Mouse (Mus musculus) lung, postnatal 10 days (tissue): ENCODE measurements at regions not wholly inside any gene's neighbourhood (a gene's known extent, or its start where the extent isn't known, plus 50 kb on each side); places are given as distances from the start of the nearest gene placed in this dataset.

Experiments
- DNase-seq: peaks from one replicate; pipeline ENCODE4 v3.0.0; 2021

DNA sequence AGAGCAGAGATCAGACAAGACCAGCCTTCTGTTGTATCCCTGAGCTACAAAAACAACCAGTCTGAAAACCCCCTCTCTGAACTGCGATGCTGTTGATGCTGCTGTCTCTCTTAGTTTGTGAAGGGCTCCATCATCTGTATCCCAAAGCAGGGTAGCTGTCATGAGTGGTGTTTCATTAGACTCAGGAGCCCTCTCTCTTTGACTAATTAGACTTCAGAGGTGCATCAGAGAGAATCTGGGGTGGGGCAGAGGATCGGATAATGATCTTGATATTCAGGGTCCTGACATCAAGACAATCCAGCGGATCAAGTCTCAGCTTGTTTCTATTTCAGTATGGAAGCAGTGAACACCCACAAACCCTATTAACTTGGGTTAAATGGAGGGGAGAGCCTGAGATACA lies 70.6 kb upstream of the Slc24a4 start:
- DNase-seq, result no peak

DNA sequence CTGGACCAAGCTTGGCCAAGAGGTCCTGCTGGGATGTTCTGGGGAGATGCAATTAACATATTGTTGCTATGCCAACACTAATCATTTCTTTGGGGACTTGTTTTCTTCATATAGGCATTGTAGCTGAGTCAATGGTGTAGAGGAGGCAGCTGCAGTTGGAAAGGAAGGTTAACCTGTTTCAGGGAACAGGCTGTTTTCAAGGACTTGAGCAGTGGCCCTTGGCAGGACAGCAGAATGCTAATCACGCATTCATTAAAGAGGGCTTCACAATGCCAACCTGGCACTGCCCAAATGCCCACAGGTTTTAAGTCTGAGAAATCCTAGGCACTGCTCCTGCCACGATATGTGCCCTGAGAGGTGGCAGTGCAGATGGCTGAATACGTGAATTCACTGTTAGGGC lies 70.1 kb upstream of the Slc24a4 start:
- no peak for DNase-seq

DNA sequence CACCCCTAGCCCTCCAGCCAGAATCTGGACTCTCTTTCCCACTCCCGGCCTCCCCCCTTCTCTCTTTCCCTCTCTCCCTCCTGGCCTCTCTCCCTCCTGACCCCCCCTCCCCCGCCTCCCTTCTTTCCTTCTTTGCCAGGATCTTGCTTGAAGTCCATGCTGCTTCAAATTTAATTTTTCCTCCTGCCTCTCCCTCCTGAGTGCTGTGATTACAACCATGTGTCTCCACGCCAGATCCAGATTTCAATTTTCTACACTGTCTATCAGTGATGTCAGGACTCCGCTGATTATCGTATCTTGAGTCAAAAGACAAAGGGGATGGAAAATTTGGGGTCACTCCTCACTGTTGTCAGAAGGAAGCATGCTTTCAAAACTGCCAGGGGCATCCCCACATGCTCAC lies 67.4 kb upstream of the Slc24a4 start:
- no peak for DNase-seq

DNA sequence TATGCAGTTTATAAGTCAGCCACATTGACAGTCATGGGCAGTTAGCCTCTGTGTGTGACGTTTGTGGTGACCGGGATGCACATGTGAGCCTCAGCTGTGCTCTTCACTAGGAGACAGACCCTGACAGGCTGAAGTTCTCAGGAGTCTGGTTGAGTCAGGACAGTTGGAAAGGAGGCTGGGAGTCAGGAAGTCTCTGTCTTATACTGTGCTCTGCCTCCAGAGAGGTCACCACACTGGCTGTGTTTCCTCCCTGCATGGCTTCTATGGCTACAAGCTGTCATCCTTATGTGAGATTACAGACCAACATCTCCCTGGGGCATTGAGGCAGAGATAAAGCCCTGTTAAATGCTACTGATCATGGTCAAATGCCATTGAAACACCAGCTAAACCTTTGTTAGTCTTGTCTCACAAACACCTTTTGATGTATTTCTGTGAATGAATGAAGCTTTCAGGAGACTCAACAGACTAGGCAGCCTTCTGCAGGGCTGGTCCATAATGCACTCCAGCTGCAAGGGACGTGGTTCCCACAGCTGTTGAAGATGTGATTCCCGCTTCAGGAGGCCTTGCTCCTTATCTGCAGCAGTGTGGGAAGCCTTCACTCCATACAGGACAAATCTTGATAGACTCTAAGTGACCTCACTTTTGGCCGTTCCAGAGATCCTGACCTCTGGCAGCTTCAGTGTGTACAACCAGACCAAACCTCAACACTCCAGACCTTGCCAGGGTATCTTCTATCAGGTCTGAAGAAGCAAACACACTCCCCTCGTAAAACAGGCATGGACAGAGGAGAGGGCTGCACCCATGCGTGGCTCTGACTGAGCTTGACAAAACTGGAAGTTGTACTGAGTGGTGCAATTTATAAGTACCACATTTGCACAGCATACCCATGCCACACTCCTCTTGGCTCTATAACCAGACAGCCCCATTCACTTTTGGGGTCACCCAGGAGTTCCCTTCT lies 66.6 kb upstream of the Slc24a4 start:
- DNase-seq, result no peak

DNA sequence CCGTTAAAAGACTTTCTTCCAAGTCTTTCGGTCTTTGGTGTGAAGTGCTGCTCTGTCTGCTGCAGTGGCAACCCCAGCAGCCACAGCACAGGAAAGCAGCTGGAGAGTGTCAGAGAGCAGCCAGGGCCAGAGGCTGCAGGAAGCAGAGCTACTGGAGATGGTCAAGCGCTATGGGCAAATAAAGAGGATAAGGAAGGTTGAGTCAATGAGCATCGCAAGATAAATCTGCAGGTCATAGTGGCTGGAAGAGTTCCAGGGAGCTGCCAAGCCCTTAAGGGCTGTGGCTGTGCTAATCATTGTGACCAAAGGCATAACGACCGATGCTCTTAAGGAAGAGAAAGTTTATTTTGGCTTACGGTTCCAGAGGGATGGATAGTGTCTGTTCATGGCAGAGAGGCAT lies 65.9 kb upstream of the Slc24a4 start:
- DNase-seq, result peak; percentile 14

DNA sequence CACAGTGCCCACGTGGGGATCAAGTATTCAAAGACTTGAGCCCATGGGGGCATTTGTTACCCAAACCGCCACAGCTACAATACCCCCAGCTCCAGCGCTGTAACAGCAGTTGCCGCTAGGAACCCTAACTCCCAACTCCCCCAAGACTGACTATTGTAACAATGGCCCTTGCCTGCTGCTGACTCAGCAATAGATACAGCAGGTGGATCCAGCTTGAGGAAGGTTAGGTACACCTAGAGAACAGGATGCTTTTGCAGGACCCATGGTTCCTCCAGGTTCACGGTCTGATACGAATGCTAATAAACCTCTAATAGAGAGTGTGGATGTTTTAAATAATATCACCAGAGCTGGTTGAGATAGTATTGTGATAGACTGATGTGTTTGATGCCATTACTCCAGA lies 65.3 kb upstream of the Slc24a4 start:
- no peak for DNase-seq

DNA sequence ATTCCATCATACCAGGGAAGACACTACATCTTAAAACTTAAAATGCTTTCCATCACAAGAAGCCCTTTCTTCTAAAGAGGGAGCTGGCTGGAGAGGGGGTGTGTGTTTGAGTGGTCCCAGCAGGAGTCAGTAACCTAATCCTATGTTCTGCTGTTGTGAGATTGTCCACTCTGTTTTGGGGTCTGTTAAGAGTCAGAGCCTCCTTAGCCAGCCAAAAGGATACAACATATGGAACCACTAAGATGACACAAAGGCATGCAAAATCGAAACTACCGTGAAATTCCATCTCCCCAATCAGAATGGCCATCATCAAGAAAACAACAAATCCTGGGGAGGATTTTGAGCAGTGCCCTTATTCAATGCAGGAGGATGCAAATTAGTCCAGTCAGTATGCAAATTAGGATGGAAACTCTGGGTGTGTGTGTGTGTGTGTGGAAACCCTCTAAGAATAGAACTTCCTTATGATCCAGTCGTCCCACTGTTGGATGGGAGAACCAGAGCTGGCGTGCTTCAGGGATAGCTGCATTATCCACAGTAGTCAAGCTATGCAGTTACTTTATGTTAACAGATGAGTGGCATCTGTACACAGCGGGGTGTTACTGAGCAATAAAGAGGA lies 63.7 kb upstream of the Slc24a4 start:
- DNase-seq, result no peak

DNA sequence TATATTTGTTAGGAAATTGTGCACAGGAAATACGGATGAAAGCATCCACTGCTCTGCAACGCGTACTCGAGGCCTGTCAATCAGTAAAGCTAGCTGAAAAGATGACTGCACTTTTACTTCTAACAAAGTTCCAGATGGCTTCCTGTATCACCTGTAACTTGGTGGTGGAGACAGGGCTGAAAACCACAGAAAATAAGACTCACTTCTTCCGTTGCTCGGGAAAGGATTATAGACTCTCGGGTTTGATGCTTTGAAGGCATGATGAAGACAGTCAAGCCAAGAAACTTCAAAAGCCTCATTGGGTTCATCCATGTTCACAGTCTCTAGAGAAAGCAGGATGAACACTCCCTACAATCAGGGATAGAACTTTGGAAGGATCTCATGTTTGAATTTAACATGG lies 60.8 kb upstream of the Slc24a4 start:
- DNase-seq, result no peak

DNA sequence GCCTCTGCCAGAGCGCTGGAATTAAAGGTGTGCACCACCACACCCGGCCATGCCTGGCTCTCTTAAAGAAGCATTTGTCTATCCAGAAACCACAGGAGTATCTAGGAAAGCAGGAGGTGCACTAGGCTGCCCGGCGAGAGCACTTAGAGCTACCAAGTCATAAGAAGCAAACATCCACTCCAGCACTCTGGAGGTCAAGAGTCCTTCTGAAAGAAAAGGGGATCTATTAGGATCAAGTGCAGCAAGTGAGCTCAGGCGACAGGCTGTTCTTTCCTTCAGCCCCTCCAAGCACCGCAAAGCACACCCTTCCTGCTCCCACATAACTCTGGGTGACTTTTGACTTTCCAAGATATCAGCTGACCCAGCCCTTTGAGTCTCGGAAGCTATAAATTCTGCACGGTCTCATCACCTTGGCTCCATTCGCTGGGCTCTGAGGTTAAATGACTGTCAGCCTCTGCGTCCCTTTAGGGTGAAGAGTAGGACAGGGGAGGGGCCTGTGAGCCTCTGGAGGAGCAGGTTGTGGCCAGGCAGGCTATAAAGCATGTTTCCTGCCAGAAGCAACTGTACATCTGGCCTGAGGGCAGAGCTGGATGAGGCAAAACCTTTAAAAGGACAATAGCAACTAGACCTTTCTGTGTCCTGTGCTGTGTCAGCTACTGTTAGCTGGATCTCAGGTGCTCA lies 58.9 kb upstream of the Slc24a4 start:
- peak; percentile 14 for DNase-seq

DNA sequence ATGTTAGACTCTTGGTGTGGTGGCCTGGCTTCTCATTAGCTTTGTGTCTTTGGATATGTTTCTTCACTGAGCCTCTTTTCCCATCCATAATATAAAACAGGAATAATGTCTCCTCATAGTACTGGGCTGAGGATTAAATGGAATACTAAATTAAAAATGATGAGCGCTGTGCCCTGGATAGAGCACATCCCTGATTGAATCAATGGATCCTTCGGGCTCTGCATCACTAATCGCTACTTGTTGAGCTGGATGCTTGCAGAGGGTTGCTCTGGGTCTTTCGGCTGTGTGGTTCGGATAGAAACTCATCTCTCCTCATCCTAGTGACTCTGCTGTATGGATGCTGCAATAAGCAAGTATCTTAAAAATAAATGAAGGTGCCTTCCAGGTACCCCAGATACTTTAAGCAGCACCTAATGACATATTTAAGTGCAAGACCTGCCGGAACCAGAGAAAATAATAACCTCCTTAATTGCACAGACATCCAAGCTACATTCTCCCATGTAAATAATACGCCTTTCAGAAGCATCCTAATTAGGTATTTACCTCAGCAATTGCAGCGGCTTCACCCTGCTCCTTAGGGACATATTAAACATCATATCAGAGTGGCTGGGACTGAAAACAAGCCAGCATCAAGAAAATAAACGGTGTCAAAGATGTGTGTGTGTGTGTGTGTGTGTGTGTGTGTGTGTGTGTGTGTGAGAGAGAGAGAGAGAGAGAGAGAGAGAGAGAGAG lies 56.5 kb upstream of the Slc24a4 start:
- DNase-seq, result no peak

DNA sequence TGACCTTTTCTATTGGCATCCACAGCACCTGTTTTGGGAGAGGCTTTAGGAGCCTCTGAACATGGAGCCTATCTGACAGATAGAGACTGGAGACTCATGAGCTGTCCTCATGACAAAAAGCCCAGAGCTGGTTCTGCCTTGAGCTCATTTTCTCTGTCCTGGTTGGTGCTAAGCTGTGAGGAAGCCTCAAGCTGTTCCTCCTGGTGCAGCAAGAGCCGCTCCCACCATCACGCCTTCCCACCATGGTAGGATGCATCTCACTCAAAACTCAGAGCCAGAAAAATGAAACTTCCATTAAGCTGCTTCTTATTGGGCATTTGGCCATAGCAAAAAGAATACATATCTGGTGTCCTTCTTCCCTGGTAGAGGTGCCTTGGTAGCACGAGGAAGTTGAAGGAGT lies 55.0 kb upstream of the Slc24a4 start:
- DNase-seq, result no peak

DNA sequence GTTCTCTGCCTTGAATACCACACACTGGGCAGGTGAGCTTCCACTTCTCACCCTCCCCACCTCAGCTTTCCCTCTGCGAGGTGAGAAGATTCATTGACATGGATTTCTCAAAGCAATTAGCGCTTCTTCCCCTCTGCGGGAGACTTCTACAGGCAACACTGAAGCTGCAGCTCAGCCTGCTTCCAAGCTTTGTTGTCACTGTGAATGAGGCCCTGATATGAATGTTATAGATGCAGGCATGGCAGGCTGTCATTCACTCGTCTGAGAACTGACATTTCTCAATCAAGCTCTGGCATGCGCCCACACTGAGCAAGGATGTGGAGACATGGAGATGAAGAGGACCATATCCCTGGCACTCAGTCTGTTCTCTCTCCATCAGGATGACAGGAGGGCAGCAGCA lies 52.2 kb upstream of the Slc24a4 start:
- no peak for DNase-seq
